Mouse (Mus musculus): Measurements from ENCODE around the gene Rtl1. TPM values are rescaled to one million over a fixed set of nuclear protein-coding genes. Genes with fewer than 3 reads are reported as not detected.

Gene Rtl1
- total RNA-seq (2015; ENCODE audit: low replicate concordance) (not detected in 2 replicates), total RNA-seq (2017; ENCODE audit: low replicate concordance) (not detected in 2 replicates)

- no peak for ATAC-seq (replicated peaks; ENCODE audit: low FRiP score, poor library complexity, severe bottlenecking)
Measured at GRCm38 (mm10) chr12:109600230-109600629, at the start of gene Rtl1. Rtl1 (minus strand) TSS chr12:109600330.

- ATAC-seq (replicated peaks; ENCODE audit: low FRiP score, poor library complexity, severe bottlenecking) = no peak
Measured at GRCm38 (mm10) chr12:109640560-109641167, 40.5 kb upstream of the Rtl1 start.

- ATAC-seq (replicated peaks; ENCODE audit: low FRiP score, poor library complexity, severe bottlenecking) = no peak
Measured at GRCm38 (mm10) chr12:109632035-109632434, 31.9 kb upstream of the Rtl1 start.

- ATAC-seq (replicated peaks; ENCODE audit: low FRiP score, poor library complexity, severe bottlenecking) = no peak
Measured at GRCm38 (mm10) chr12:109628887-109629286, 28.8 kb upstream of the Rtl1 start.

- ATAC-seq (replicated peaks; ENCODE audit: low FRiP score, poor library complexity, severe bottlenecking) = no peak
Measured at GRCm38 (mm10) chr12:109626910-109627309, 26.8 kb upstream of the Rtl1 start.

- no peak for ATAC-seq (replicated peaks; ENCODE audit: low FRiP score, poor library complexity, severe bottlenecking)
Measured at GRCm38 (mm10) chr12:109620196-109620595, 20.1 kb upstream of the Rtl1 start.

GRCm38 (mm10) chr12:109617993-109618392 lies 17.9 kb upstream of the Rtl1 start:
- ATAC-seq (replicated peaks; ENCODE audit: low FRiP score, poor library complexity, severe bottlenecking) = no peak

GRCm38 (mm10) chr12:109617126-109617525 lies 17.0 kb upstream of the Rtl1 start:
- ATAC-seq (replicated peaks; ENCODE audit: low FRiP score, poor library complexity, severe bottlenecking) = no peak

- ATAC-seq (replicated peaks; ENCODE audit: low FRiP score, poor library complexity, severe bottlenecking) = no peak
Measured at GRCm38 (mm10) chr12:109615371-109615770, 15.2 kb upstream of the Rtl1 start.

GRCm38 (mm10) chr12:109614416-109614815 lies 14.3 kb upstream of the Rtl1 start:
- no peak for ATAC-seq (replicated peaks; ENCODE audit: low FRiP score, poor library complexity, severe bottlenecking)

GRCm38 (mm10) chr12:109612392-109613385 lies 12.6 kb upstream of the Rtl1 start:
- no peak for ATAC-seq (replicated peaks; ENCODE audit: low FRiP score, poor library complexity, severe bottlenecking)

- ATAC-seq (replicated peaks; ENCODE audit: low FRiP score, poor library complexity, severe bottlenecking) = no peak
Measured at GRCm38 (mm10) chr12:109608576-109609440, 8.7 kb upstream of the Rtl1 start.

GRCm38 (mm10) chr12:109607953-109608352 lies 7.8 kb upstream of the Rtl1 start:
- no peak for ATAC-seq (replicated peaks; ENCODE audit: low FRiP score, poor library complexity, severe bottlenecking)

- no peak for ATAC-seq (replicated peaks; ENCODE audit: low FRiP score, poor library complexity, severe bottlenecking)
Measured at GRCm38 (mm10) chr12:109607191-109607590, 7.1 kb upstream of the Rtl1 start.

GRCm38 (mm10) chr12:109604982-109605721 lies 5.0 kb upstream of the Rtl1 start:
- no peak for ATAC-seq (replicated peaks; ENCODE audit: low FRiP score, poor library complexity, severe bottlenecking)

GRCm38 (mm10) chr12:109598551-109599250 lies 1.4 kb downstream of the Rtl1 start:
- ATAC-seq (replicated peaks; ENCODE audit: low FRiP score, poor library complexity, severe bottlenecking) = no peak

- ATAC-seq (replicated peaks; ENCODE audit: low FRiP score, poor library complexity, severe bottlenecking) = no peak
Measured at GRCm38 (mm10) chr12:109596726-109597125, 3.4 kb downstream of the Rtl1 start.

- no peak for ATAC-seq (replicated peaks; ENCODE audit: low FRiP score, poor library complexity, severe bottlenecking)
Measured at GRCm38 (mm10) chr12:109596232-109596631, 3.9 kb downstream of the Rtl1 start.

GRCm38 (mm10) chr12:109595753-109596152 lies 4.4 kb downstream of the Rtl1 start:
- no peak for ATAC-seq (replicated peaks; ENCODE audit: low FRiP score, poor library complexity, severe bottlenecking)

Measured in erythroid progenitor cell, adult 5-6 weeks (primary cell).